Comparison of ENCODE assay signal across 12 mouse cellular contexts in the genomic region with DNA sequence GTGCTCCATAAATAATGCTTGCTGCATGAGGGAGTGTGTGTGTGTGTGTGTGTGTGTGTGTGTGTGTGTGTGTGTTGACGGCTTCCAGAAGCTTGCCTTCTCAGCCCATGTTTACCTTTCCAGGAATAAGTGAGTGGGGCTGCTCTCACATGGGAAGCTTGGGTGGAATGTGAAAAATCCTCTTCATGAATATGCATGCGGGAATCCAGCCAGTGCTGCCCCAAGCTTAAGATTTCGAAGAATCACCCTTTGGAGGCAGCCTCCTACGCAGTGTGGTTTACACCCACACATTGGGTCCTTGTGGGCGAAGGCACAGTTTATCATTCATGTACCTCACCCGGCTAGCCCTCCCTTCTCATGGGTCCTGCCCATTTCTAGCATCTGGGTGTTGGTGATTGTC. TPM values are rescaled to one million over a fixed set of nuclear protein-coding genes. Genes with fewer than 3 reads are reported as not detected.
A peak's percentile ranks its signal among the peaks of the same experiment; 100 is the strongest.
DNase-seq lines count a peak whose midpoint lies in the region; ATAC-seq and TF ChIP-seq lines count a peak whose summit lies in the region.
"Had no signal": no experiment of that assay in that cellular context is flagged by ENCODE, and none has a peak within 500 bp of the region (broad histone marks: within the 10 kb centered on the region; RNA-seq: fewer than 3 reads in every experiment).

No protein-coding gene starts in this region.

- no peaks in the 10 kb centered on the region for H3K36me3 ChIP-seq in forebrain, embryonic 13.5 days (ENCODE audit: poor library complexity, severe bottlenecking)
- H3K36me3 ChIP-seq in forebrain, embryonic 10.5 days (replicated peaks), result no peaks in the 10 kb centered on the region
- H3K36me3 ChIP-seq in midbrain, embryonic 11.5 days (ENCODE audit: control insufficient read depth, insufficient read depth, low read length), result no peaks in the 10 kb centered on the region
- H3K36me3 ChIP-seq in midbrain, postnatal 0 days (ENCODE audit: insufficient read depth, low read length), result no peaks in the 10 kb centered on the region
- H3K36me3 ChIP-seq: limb, embryonic 10.5 days had no signal

- H3K4me1 ChIP-seq in forebrain, embryonic 13.5 days, result peaks cover 12% of the 10 kb centered on the region; the same call in 1 of the 2 replicates
- 0 out of 2 replicates have a peak, but pooled peaks cover 5% of the 10 kb centered on the region for H3K4me1 ChIP-seq in forebrain, embryonic 10.5 days
- H3K4me1 ChIP-seq in midbrain, embryonic 11.5 days (ENCODE audit: control insufficient read depth, insufficient read depth, low read length), result peaks cover 2% of the 10 kb centered on the region; the same call in 1 of the 2 replicates
- H3K4me1 ChIP-seq in midbrain, postnatal 0 days (ENCODE audit: insufficient read depth, low read length), result no peaks in the 10 kb centered on the region
- H3K4me1 ChIP-seq: limb, embryonic 10.5 days had no signal

- no peaks in the 10 kb centered on the region for H3K9me3 ChIP-seq in forebrain, embryonic 13.5 days (replicated peaks)
- no peaks in the 10 kb centered on the region for H3K9me3 ChIP-seq in forebrain, embryonic 10.5 days
- H3K9me3 ChIP-seq in midbrain, embryonic 11.5 days (ENCODE audit: control insufficient read depth, low read length), result no peaks in the 10 kb centered on the region
- H3K9me3 ChIP-seq in midbrain, postnatal 0 days (ENCODE audit: low read length), result no peaks in the 10 kb centered on the region
- H3K9me3 ChIP-seq: limb, embryonic 10.5 days had no signal

- no peak overlapping the region for H3K4me3 ChIP-seq in forebrain, embryonic 13.5 days
- no peak overlapping the region for H3K4me3 ChIP-seq in forebrain, embryonic 10.5 days
- no peak overlapping the region for H3K4me3 ChIP-seq in midbrain, embryonic 11.5 days (ENCODE audit: low read depth, low read length)
- no peak overlapping the region for H3K4me3 ChIP-seq in midbrain, postnatal 0 days (ENCODE audit: low read depth, low read length)
- H3K4me3 ChIP-seq: limb, embryonic 10.5 days had no signal

- no peak overlapping the region for H3K4me2 ChIP-seq in forebrain, embryonic 13.5 days
- H3K4me2 ChIP-seq in midbrain, embryonic 11.5 days, result no peak overlapping the region
- no peak overlapping the region for H3K4me2 ChIP-seq in midbrain, postnatal 0 days (ENCODE audit: low read depth, low read length, poor library complexity, severe bottlenecking)

- 0 out of 2 replicates have a peak, but pooled peaks have one; percentile 10 for ATAC-seq in forebrain, embryonic 13.5 days
- ATAC-seq in midbrain, embryonic 11.5 days (ENCODE audit: low FRiP score), result peak; percentile 33; the same call in 1 of the 2 replicates
- no peak for ATAC-seq in midbrain, postnatal 0 days (ENCODE audit: low FRiP score)
- ATAC-seq in erythroid progenitor cell, adult 5-6 weeks (replicated peaks; ENCODE audit: low FRiP score, poor library complexity, severe bottlenecking), result no peak
- ATAC-seq: liver, postnatal 0 days had no signal

- no peak overlapping the region for H3K27ac ChIP-seq in forebrain, embryonic 13.5 days
- H3K27ac ChIP-seq in forebrain, embryonic 10.5 days, result no peak overlapping the region
- no peak overlapping the region for H3K27ac ChIP-seq in midbrain, embryonic 11.5 days (ENCODE audit: low read depth, low read length)
- H3K27ac ChIP-seq in midbrain, postnatal 0 days (ENCODE audit: low read depth, low read length), result no peak overlapping the region
- H3K27ac ChIP-seq: limb, embryonic 10.5 days had no signal

- no peak for DNase-seq in forebrain, embryonic 10.5 days (ENCODE audit: extremely low spot score, low spot score)
- DNase-seq in midbrain, embryonic 11.5 days (ENCODE audit: low spot score, missing footprints), result no peak
- no peak for DNase-seq in midbrain, postnatal 0 days (ENCODE audit: low spot score)
- DNase-seq in kidney, postnatal 14 days, result peak; percentile 75
- peak; percentile 51 for DNase-seq in right cerebral cortex, postnatal 25 days
- no peak for DNase-seq in cerebellum, adult 9-11 months
- DNase-seq: heart, adult 18-20 months; heart, postnatal 4 days; liver, postnatal 0 days had no signal

- no peak for TF ChIP-seq CTCF in midbrain, postnatal 0 days (IDR thresholded peaks at IDR 0.05)

- WGBS in forebrain, embryonic 13.5 days, result 69% methylated on average over 6 of the region's 6 CpGs
- 91% methylated on average over 6 of the region's 6 CpGs for WGBS in forebrain, embryonic 10.5 days
- 78% methylated on average over 6 of the region's 6 CpGs for WGBS in midbrain, embryonic 11.5 days
- WGBS in midbrain, postnatal 0 days, result 61% methylated on average over 6 of the region's 6 CpGs

- H3K9ac ChIP-seq in forebrain, embryonic 13.5 days, result no peak overlapping the region
- no peak overlapping the region for H3K9ac ChIP-seq in midbrain, embryonic 11.5 days (ENCODE audit: low read length)
- H3K9ac ChIP-seq in midbrain, postnatal 0 days (replicated peaks; ENCODE audit: low read length, poor library complexity, severe bottlenecking), result no peak overlapping the region
- H3K9ac ChIP-seq: liver, postnatal 0 days had no signal

- H3K27me3 ChIP-seq in forebrain, embryonic 13.5 days, result no peaks in the 10 kb centered on the region
- H3K27me3 ChIP-seq in forebrain, embryonic 10.5 days (ENCODE audit: poor library complexity, severe bottlenecking), result no peaks in the 10 kb centered on the region
- no peaks in the 10 kb centered on the region for H3K27me3 ChIP-seq in midbrain, embryonic 11.5 days (ENCODE audit: control insufficient read depth, insufficient read depth, low read length)
- no peaks in the 10 kb centered on the region for H3K27me3 ChIP-seq in midbrain, postnatal 0 days (ENCODE audit: insufficient read depth, low read length)

RNA-seq across cellular contexts. Expression of a gene that starts 18.0 kb away (rescaled TPM):
- polyA plus RNA-seq in forebrain, embryonic 13.5 days (2015; fragmentation: Nextera tagmentation; extraction: Ambion mirVana), result 2.3 and 2.4 TPM in 2 replicates
- 4.3 and 4.5 TPM in 2 replicates for polyA plus RNA-seq in forebrain, embryonic 10.5 days (2016; fragmentation: Nextera tagmentation; extraction: Ambion mirVana)
- polyA plus RNA-seq in midbrain, embryonic 11.5 days (2014; fragmentation: Nextera tagmentation; extraction: Ambion mirVana), result 2.9 TPM in 2 replicates
- 8.2 and 20.2 TPM in 2 replicates for total RNA-seq in midbrain, postnatal 0 days (2014; rRNA removed)
- polyA plus RNA-seq in midbrain, postnatal 0 days (2015; fragmentation: Nextera tagmentation; extraction: Ambion mirVana), result 3.8 and 5.3 TPM in 2 replicates
- not detected in 2 replicates for total RNA-seq in erythroid progenitor cell, adult 5-6 weeks (2015; ENCODE audit: low replicate concordance)
- not detected in 2 replicates for total RNA-seq in erythroid progenitor cell, adult 5-6 weeks (2017; ENCODE audit: low replicate concordance)

Comparison
In these comparisons a context has a peak if more than half of its experiments do, and no peak if none do; other contexts are left out.
1. ATAC-seq: peak in forebrain, embryonic 13.5 days (single experiment) and midbrain, embryonic 11.5 days (single experiment); none in midbrain, postnatal 0 days (single experiment) and erythroid progenitor cell, adult 5-6 weeks (single experiment).
2. DNase-seq: peak in kidney, postnatal 14 days (single experiment) and right cerebral cortex, postnatal 25 days (single experiment); none in forebrain, embryonic 10.5 days (single experiment), midbrain, embryonic 11.5 days (single experiment), midbrain, postnatal 0 days (single experiment) and cerebellum, adult 9-11 months (single experiment).